Mouse (Mus musculus) heart, adult 9 months (tissue): Measurements from ENCODE around the gene Cpxm2.
A peak's percentile ranks its signal among the peaks of the same experiment; 100 is the strongest.

Source experiments
- DNase-seq, 2 experiments: peaks; one replicate each; pipeline ENCODE4 v3.0.0; 2022; ENCODE audit warnings: low spot score in 2 of 2

The Cpxm2 gene

GRCm38 (mm10) chr7:132145227-132145800, 9.2 kb downstream of the Cpxm2 start:
- no peak for DNase-seq

DNA sequence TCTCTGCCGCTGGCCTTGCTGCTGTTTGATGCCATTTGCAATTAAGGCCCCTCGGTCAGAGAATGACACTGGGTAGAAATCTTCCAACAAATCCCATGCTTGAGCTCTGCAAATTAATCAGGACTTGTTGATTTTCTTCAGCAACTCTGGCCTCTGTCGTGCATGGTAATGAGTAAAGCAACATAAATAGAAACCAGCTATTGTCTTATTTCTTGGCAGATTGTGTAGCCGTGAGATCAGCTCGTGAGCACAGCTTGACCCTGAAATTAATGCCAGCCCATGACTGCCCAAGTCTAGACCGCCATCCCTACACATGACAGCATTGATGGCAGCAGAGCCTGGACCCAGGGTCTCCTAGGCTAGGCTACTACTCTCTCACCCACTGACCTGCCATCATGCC, 25.9 kb downstream of the Cpxm2 start:
- no peak for DNase-seq

- DNase-seq: no peak
Measured at GRCm38 (mm10) chr7:132124948-132125347, 29.6 kb downstream of the Cpxm2 start.

DNA sequence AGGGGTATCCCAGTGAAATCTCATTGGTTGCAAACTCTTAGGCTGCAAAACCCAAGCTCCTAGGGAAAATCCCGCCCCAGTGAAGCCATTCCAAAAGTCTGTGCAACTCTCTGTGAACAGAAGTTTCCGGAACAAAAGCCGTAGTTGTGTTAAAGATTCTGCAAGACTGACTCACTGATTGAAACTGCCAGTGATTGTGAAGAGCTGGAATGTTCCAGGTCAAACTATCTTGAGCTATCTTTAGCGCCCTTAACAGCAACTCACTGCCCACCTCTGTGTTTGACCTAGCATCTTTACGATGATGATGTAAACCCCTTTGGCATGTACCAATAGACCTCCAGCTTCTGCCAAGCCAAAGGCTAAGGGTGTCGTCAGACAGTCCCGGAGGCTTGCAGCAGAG, 31.3 kb downstream of the Cpxm2 start:
- no peak for DNase-seq

DNA sequence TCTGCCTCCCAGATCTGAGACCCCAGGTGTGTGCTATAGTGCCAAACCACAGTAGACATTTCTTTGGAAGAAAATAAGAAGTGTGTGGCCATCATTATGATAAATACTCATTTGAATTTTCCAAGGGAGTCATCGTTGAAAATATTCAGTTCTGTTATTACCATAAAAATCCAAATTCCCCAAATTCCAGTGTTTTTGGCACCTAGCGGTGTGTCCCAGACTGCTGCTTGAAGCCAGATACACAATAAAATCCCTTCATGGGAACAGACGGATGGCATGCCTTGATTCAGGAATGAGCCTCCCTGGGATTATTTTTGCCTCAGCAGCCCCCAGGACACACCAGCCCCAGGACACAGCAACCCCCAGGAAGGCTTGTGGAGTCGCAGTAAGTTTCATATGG, 34.7 kb downstream of the Cpxm2 start:
- DNase-seq: no peak

DNA sequence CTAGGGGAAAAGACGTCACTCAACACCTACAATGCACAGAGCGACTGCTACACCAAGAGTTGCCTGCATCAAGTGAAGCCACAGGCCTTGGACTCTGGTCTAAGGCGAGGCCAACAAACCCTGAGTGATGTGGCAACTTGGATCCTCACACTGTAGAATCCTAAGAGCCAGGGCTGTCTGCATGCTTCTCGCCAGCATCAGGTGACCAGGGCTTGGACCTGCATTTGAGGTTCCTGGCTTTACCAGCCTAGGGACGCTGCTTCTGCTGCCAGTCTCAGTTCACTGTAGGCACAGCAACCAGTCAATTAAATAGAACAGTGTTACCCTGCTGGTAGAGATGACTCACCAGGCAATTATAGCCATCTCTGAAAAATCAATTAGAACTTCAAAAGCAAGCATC, 42.8 kb downstream of the Cpxm2 start:
- no peak for DNase-seq

DNA sequence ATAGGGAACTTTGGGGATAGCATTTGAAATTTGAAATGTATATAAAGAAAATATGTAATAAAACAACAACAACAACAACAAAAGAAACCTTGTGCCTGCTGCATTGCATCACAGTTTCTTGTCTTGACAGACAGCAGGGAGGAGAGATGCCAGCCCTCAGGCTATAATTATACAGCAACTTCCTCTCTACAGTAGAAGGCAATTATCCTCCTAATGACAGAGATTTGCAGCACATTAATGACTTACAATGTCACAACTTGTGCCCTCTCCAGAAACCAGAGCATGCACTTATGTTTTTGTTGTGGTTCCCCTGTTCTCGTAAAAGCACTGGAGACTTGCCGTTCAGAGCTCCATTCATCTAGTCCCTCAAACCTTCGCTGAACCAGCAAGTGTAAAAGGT, 44.2 kb downstream of the Cpxm2 start:
- DNase-seq: no peak

DNA sequence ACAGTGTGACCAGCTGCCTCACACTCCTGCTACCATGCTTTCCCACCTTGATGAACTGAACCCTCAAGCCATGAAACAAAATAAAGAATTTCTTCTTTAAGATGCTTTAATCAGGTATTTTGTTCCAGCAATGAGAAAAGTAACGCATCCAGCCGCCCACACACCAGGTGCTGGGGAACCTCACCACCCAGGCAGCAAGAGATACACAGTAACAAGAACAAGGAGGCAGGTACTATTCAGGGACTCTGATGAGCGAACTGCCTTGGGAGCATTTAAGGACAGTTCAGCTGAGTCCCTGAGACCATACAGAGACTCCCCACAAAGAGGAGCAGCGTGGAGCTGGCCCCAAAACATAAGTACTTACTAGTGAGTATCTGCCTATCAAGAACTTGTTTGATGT, 47.6 kb downstream of the Cpxm2 start:
- DNase-seq: no peak

GRCm38 (mm10) chr7:132105326-132105725, 49.2 kb downstream of the Cpxm2 start:
- no peak for DNase-seq

- DNase-seq: no peak
Measured at GRCm38 (mm10) chr7:132098441-132098840, 56.1 kb downstream of the Cpxm2 start.

GRCm38 (mm10) chr7:132094666-132095065, 59.9 kb downstream of the Cpxm2 start:
- peak in 1 of 2 experiments; percentile 13 for DNase-seq

DNA sequence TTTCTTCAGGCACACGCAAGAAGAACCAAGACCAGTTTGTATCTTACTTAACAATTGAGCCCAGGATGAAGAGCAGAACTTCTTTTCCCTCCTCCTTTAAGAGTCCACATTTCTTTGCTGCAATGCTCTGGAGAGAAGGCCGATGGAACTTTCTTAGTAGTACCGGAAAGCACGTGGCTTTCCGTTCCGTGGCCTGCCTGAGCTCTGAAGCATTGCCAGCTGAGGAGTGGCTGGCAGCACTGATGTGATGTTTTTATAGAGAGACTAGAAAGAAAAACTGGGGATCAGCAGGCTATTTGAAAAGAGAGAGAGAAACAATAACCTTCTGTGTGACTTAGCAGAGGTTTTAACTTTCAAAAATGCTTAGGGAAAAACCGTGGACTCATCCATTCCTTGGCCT, 63.0 kb downstream of the Cpxm2 start:
- no peak for DNase-seq

DNA sequence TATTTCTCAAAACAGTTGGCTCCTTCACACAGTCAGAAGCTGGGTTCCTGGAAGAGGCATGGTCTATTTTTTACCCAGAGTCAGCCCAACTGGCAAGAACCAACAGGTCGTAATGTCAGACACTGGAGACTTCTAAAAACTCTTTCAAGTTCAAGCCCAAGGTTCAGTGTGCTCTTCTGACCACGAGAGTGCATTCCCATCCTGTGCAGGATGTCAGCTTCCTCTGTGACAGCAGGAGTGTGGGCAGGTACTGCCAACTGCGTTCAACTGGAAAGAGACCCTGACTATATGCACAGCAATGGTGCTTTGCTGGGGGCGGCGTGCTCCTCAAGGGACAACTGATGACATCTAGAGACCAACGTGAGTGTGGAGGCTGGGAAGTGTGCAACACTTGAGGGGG, 65.9 kb downstream of the Cpxm2 start:
- DNase-seq: peak in 1 of 2 experiments; percentile 10

GRCm38 (mm10) chr7:132088181-132088580, 66.4 kb downstream of the Cpxm2 start:
- peak in 1 of 2 experiments; percentile 2 for DNase-seq

DNA sequence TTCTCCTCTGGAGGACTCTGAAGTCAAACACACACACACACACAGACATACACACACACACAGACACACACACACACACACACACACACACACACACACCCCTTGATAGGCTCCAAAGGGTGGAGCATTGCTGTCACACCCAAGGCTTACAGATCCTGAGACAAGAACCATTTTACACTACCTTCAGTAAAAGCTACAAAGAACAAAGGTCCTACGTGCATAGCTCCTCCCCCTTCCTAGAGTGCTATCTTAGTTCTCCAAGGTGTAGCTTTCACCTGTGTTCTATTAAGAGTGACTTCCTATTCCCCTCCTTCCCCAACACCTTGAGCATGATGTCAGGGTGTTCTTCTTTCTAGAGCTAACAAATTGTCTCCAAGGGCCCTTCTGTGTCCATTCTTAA, 78.7 kb downstream of the Cpxm2 start:
- DNase-seq: no peak

GRCm38 (mm10) chr7:132074503-132074902, 80.0 kb downstream of the Cpxm2 start:
- DNase-seq: no peak

- DNase-seq: peak; percentile 26 to 39
Measured at GRCm38 (mm10) chr7:132070877-132071625, 83.5 kb downstream of the Cpxm2 start.

DNA sequence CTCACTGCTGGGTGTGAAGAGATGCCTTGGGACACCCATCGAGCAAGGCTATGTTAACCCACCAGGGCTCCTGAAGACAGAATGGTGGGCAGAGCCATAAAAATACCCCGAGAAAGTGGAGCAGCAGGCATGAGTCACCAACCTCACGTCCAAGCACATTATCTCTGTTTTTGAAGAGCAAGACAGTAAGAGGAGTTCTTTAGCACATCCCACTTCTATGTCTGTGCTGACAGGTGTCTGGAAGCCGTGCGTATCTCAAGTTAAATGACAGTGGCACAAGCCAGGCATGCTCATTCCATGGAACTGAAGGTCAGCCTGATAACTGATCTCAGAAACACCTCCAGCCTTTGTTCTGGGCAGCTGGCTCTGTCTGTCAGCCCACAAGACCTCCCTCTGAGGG, 86.6 kb downstream of the Cpxm2 start:
- peak; percentile 3 for DNase-seq

GRCm38 (mm10) chr7:132067511-132067910, 87.0 kb downstream of the Cpxm2 start:
- DNase-seq: no peak

DNA sequence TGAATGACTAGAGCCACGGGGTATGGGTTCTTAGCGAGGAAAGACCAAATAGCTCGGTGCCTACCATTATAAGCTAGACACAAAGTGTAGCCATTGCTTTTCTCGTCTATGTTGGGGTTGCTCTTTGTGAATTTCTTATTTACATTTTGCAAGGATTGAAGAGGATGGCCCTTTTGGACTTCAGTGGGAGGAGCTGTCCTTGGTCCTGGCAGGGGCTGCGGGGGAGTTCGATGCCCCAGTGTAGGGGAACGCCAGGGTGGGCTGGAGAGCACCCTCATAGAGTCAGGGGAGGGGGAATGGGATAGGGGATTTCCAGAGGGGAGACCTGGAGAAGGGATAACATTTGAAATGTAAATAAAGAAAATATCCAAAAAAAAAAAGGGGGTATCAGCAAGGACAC, 94.4 kb downstream of the Cpxm2 start:
- DNase-seq: no peak

- no peak for DNase-seq
Measured at GRCm38 (mm10) chr7:132056565-132056964, 98.0 kb downstream of the Cpxm2 start.

- DNase-seq: no peak
Measured at GRCm38 (mm10) chr7:132046662-132047061, 107.9 kb downstream of the Cpxm2 start.

- DNase-seq: no peak
Measured at GRCm38 (mm10) chr7:132031940-132032531, 122.5 kb downstream of the Cpxm2 start.
